Comparison of ENCODE assay signal across 10 mouse cellular contexts in the genomic region with DNA sequence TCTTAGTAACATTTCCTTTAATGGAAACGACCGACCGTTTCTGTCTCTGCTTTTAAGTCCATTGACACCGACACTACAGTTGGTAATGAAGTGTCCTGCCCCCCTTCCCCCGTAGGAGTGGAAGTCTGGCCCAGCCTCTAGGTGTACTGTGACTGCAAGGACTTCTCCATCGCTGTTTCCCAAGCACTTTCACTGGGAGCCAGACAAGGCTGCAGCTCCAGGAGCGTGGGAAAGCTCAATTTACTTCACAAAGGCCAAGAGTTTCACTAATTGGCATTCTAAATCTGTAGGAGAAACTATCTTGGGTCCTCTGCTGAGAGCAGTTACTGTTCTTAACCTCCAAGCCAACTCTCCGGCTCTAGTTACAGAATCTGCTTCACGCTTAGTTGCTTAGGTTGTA. TPM values are rescaled to one million over a fixed set of nuclear protein-coding genes. Genes with fewer than 3 reads are reported as not detected.
DNase-seq lines count a peak whose midpoint lies in the region; ATAC-seq and TF ChIP-seq lines count a peak whose summit lies in the region.
"Had no signal": no experiment of that assay in that cellular context is flagged by ENCODE, and none has a peak within 500 bp of the region (broad histone marks: within the 10 kb centered on the region; RNA-seq: fewer than 3 reads in every experiment).

No protein-coding gene starts in this region.

- H3K9me3 ChIP-seq in CH12.LX (replicated peaks; ENCODE audit: low read length) = no peaks in the 10 kb centered on the region
- no peaks in the 10 kb centered on the region for H3K9me3 ChIP-seq in forebrain, embryonic 13.5 days (replicated peaks)
- H3K9me3 ChIP-seq: embryonic facial prominence, embryonic 13.5 days; megakaryocyte, embryonic 14.5 days had no signal

- no peak for TF ChIP-seq EP300 in CH12.LX (IDR thresholded peaks at IDR 0.05; ENCODE audit: low read length)

- no peak overlapping the region for H3K4me3 ChIP-seq in CH12.LX (replicated peaks in 1 of 3; ENCODE audit: low read depth in 2 of 3, low read length in 2 of 3, poor library complexity in 1 of 3)
- no peak overlapping the region for H3K4me3 ChIP-seq in forebrain, embryonic 13.5 days
- H3K4me3 ChIP-seq: embryonic facial prominence, embryonic 13.5 days; megakaryocyte, embryonic 14.5 days had no signal

- DNase-seq in gastrocnemius, adult 18-20 months (ENCODE audit: low spot score) = peak; percentile 66
- no peak for DNase-seq in gastrocnemius, postnatal 10 days
- no peak for DNase-seq in CH12.LX (ENCODE audit: extremely low read depth)
- DNase-seq in induced T-regulatory cell, adult 2 months (ENCODE audit: low read depth) = peak; percentile 22
- DNase-seq in ovary, postnatal 14 days (ENCODE audit: low spot score) = no peak
- DNase-seq in B cell, adult 2 months = no peak
- no peak for DNase-seq in ovary, adult 18-20 months (ENCODE audit: low spot score)

- H3K4me2 ChIP-seq in CH12.LX (ENCODE audit: insufficient read depth, low read depth, poor library complexity, severe bottlenecking) = peak overlapping the region; percentile 44; the same call in 1 of the 2 replicates
- peak overlapping the region; percentile 24; the same call in 1 of the 2 replicates for H3K4me2 ChIP-seq in forebrain, embryonic 13.5 days
- H3K4me2 ChIP-seq: embryonic facial prominence, embryonic 13.5 days had no signal

- peaks cover 58% of the 10 kb centered on the region for H3K79me2 ChIP-seq in CH12.LX (replicated peaks; ENCODE audit: control insufficient read depth, extremely low read depth, insufficient read depth, poor library complexity, severe bottlenecking)

- no peaks in the 10 kb centered on the region for H3K27me3 ChIP-seq in CH12.LX (replicated peaks)
- no peaks in the 10 kb centered on the region for H3K27me3 ChIP-seq in forebrain, embryonic 13.5 days
- H3K27me3 ChIP-seq: embryonic facial prominence, embryonic 13.5 days; megakaryocyte, embryonic 14.5 days had no signal

- ATAC-seq in forebrain, embryonic 13.5 days = peak; percentile 77

- peak overlapping the region; percentile 20; the same call in 1 of the 2 replicates for H3K27ac ChIP-seq in CH12.LX (ENCODE audit: insufficient read depth, low read depth)
- H3K27ac ChIP-seq in forebrain, embryonic 13.5 days = peak overlapping the region; percentile 71
- H3K27ac ChIP-seq: embryonic facial prominence, embryonic 13.5 days had no signal

- H3K4me1 ChIP-seq in CH12.LX (ENCODE audit: control insufficient read depth in 1 of 2, insufficient read depth in 2 of 2) = peaks cover 16 to 51% of the 10 kb centered on the region in 2 experiments
- peaks cover 35% of the 10 kb centered on the region for H3K4me1 ChIP-seq in forebrain, embryonic 13.5 days

- H3K9ac ChIP-seq in CH12.LX (ENCODE audit: insufficient read depth, low read depth) = no peak overlapping the region
- H3K9ac ChIP-seq in forebrain, embryonic 13.5 days = no peak overlapping the region
- H3K9ac ChIP-seq: embryonic facial prominence, embryonic 13.5 days had no signal

- in situ Hi-C loops in CH12.LX (cut with MboI; ENCODE audit: low pct_ligation_motif_present, low pct_unique_long_range_greater_than_20kb, low sequenced_read_pairs) = no loop called here

- no peak for TF ChIP-seq POLR2A in CH12.LX (IDR thresholded peaks at IDR 0.05; ENCODE audit: low read depth, low read length)

- no peak for TF ChIP-seq RAD21 in CH12.LX (IDR thresholded peaks at IDR 0.05; ENCODE audit: low read depth, low read length)

- 9% methylated on average over 9 of the region's 9 CpGs for WGBS in forebrain, embryonic 13.5 days

- dilution Hi-C loops in CH12.LX (cut with MboI; ENCODE audit: extremely low pct_ligation_motif_present, extremely low pct_unique_long_range_greater_than_20kb, low sequenced_read_pairs) = no loop called here

- peaks cover 9 to 14% of the 10 kb centered on the region in 2 experiments for H3K36me3 ChIP-seq in CH12.LX (replicated peaks in 1 of 2; ENCODE audit: control insufficient read depth in 1 of 2, insufficient read depth in 1 of 2, low read length in 1 of 2)
- H3K36me3 ChIP-seq in forebrain, embryonic 13.5 days (ENCODE audit: poor library complexity, severe bottlenecking) = no peaks in the 10 kb centered on the region
- H3K36me3 ChIP-seq: embryonic facial prominence, embryonic 13.5 days had no signal

- no peak for TF ChIP-seq CTCF in CH12.LX (conservative IDR thresholded peaks at IDR 0.05 in 1 of 2, IDR thresholded peaks at IDR 0.05 in 1 of 2; ENCODE audit: low read depth in 2 of 2, low read length in 2 of 2)

TF ChIP-seq in CH12.LX, 34 proteins besides CTCF, POLR2A, EP300 and RAD21:
- TF ChIP-seq CHD1 (IDR thresholded peaks at IDR 0.05; ENCODE audit: low read depth, low read length) = 0 out of 2 replicates have a peak, but pooled peaks have one; percentile 4
- no peak for TF ChIP-seq ZMIZ1 (IDR thresholded peaks at IDR 0.05; ENCODE audit: low read depth, low read length)
- no peak for TF ChIP-seq HCFC1 (IDR thresholded peaks at IDR 0.05; ENCODE audit: low read depth, low read length)
- no peak for TF ChIP-seq ZKSCAN1 (IDR thresholded peaks at IDR 0.05; ENCODE audit: borderline replicate concordance, low read depth, low read length)
- TF ChIP-seq TBP (conservative IDR thresholded peaks at IDR 0.05; ENCODE audit: low read depth, low read length) = no peak
- TF ChIP-seq MAZ (IDR thresholded peaks at IDR 0.05; ENCODE audit: low read depth, low read length) = no peak

RNA-seq across cellular contexts. Expression of gene Jmjd1c, which starts 42.5 kb away (rescaled TPM):
- 10 to 100 TPM; 23.5 to 25.4 TPM for total RNA-seq in gastrocnemius, adult 18-20 months (2021)
- total RNA-seq in gastrocnemius, postnatal 10 days (2021) = 10 to 100 TPM; 33.0 to 48.7 TPM
- total RNA-seq in CH12.LX (2012; rRNA removed) (41.2 and 41.6 TPM in 2 replicates), CH12.LX (2014; rRNA removed) (41.2 and 41.4 TPM in 2 replicates)
- 40.9 and 50.1 TPM in 2 replicates for polyA plus RNA-seq in CH12.LX (2012; ENCODE audit: insufficient read length, low read depth)
- polyA plus RNA-seq in forebrain, embryonic 13.5 days (2015; fragmentation: Nextera tagmentation; extraction: Ambion mirVana) = 42.5 and 49.6 TPM in 2 replicates

RNA-seq across cellular contexts. Expression of gene Reep3, which starts 43.3 kb away (rescaled TPM):
- total RNA-seq in gastrocnemius, adult 18-20 months (2021) = 10 to 100 TPM; 10.0 to 11.1 TPM
- 10 to 100 TPM; 21.9 to 27.2 TPM for total RNA-seq in gastrocnemius, postnatal 10 days (2021)
- 20.3 and 23.2 TPM in 2 replicates for total RNA-seq in CH12.LX (2012; rRNA removed)
- total RNA-seq in CH12.LX (2014; rRNA removed) = 20.0 and 23.3 TPM in 2 replicates
- polyA plus RNA-seq in CH12.LX (2012; ENCODE audit: insufficient read length, low read depth) = 20.5 and 21.8 TPM in 2 replicates
- polyA plus RNA-seq in forebrain, embryonic 13.5 days (2015; fragmentation: Nextera tagmentation; extraction: Ambion mirVana) = 42.2 and 43.0 TPM in 2 replicates

Comparison
In these comparisons a context has a peak if more than half of its experiments do, and no peak if none do; other contexts are left out.
1. DNase-seq: peak in gastrocnemius, adult 18-20 months (single experiment) and induced T-regulatory cell, adult 2 months (single experiment); none in gastrocnemius, postnatal 10 days (single experiment), CH12.LX (single experiment), ovary, postnatal 14 days (single experiment), B cell, adult 2 months (0 of 2) and ovary, adult 18-20 months (single experiment).